Mouse (Mus musculus) liver, embryonic 14.5 days (tissue): ENCODE data around the gene Peak1. TPM values are rescaled to one million over a fixed set of nuclear protein-coding genes. Genes with fewer than 3 reads are reported as not detected.

Source experiments
- ATAC-seq: fragments of 200-750 bp; cut with Nextera tagmentation; 2 replicates; pipeline ENCODE4 v1.8.0; 2017; ENCODE audit warnings: moderate number of reproducible peaks, mild to moderate bottlenecking, moderate library complexity; ENCODE audit not compliant: insufficient read depth
- DNase-seq, 3 experiments: peaks; one replicate each; pipeline ENCODE4 v3.0.0-alpha.2; 2012 to 2013; ENCODE audit warnings: low read depth in 3 of 3, low spot score in 3 of 3
- H3K27ac ChIP-seq: fragments of 300-500 bp; sonication (generic); 2 replicates; pipeline ENCODE4 v1.5.1; 2014; ENCODE audit warnings: moderate library complexity, mild to moderate bottlenecking, control low read depth, inconsistent platforms
- H3K27me3 ChIP-seq: fragments of 300-500 bp; sonication (generic); 2 replicates; pipeline ENCODE4 v1.6.1; 2014; ENCODE audit warnings: mild to moderate bottlenecking, low read length, moderate library complexity; ENCODE audit not compliant: control insufficient read depth, insufficient read depth
- H3K36me3 ChIP-seq: fragments of 300-500 bp; sonication (generic); replicated peaks from 2 replicates; pipeline ENCODE4 v1.6.1; 2014; ENCODE audit warnings: low read depth; ENCODE audit not compliant: control insufficient read depth, insufficient read depth
- H3K4me1 ChIP-seq, 2 experiments: fragments of 200-500 bp in 1 of 2; fragments of 300-500 bp in 1 of 2; sonication (generic) in 1 of 2; replicated peaks; 2 replicates each; pipeline ENCODE4 v1.6.1; 2012 to 2014; ENCODE audit warnings: antibody characterized with exemption in 1 of 2, inconsistent platforms in 1 of 2, low read length in 1 of 2; ENCODE audit not compliant: control insufficient read depth in 2 of 2, insufficient read depth in 2 of 2
- H3K4me2 ChIP-seq: fragments of 300-500 bp; sonication (generic); 2 replicates; pipeline ENCODE4 v1.6.1; 2014; ENCODE audit warnings: low read depth, mild to moderate bottlenecking, control low read depth, moderate library complexity
- H3K4me3 ChIP-seq, 2 experiments: fragments of 200-500 bp in 1 of 2; fragments of 300-500 bp in 1 of 2; sonication (generic) in 1 of 2; 2 replicates each; pipeline ENCODE4 v1.5.1; 2012 to 2014; ENCODE audit warnings: low read depth in 2 of 2, low read length in 2 of 2, mild to moderate bottlenecking in 2 of 2, control low read depth in 1 of 2, inconsistent platforms in 1 of 2, moderate library complexity in 1 of 2; ENCODE audit not compliant: insufficient read depth in 1 of 2
- H3K9ac ChIP-seq: fragments of 300-500 bp; sonication (generic); replicated peaks from 2 replicates; pipeline ENCODE4 v1.6.1; 2014; ENCODE audit warnings: mild to moderate bottlenecking, control low read depth, moderate library complexity
- H3K9me3 ChIP-seq: fragments of 300-500 bp; sonication (generic); 2 replicates; pipeline ENCODE4 v1.6.1; 2016; ENCODE audit warnings: low read length, mixed read lengths; ENCODE audit not compliant: control insufficient read depth
- CTCF ChIP-seq: IDR thresholded peaks from 2 replicates; pipeline ENCODE4 v1.5.1; 2016; ENCODE audit warnings: antibody characterized with exemption, low read depth, control low read depth
- EP300 ChIP-seq: IDR thresholded peaks from 2 replicates; pipeline ENCODE4 v1.6.1; 2016; ENCODE audit warnings: antibody characterized with exemption, low read depth
- WGBS: fragments of 180-500 bp; shearing (Covaris S2); extraction: QIAGEN DNeasy Blood & Tissue Kit; methylation state at CpG from one replicate; pipeline ENCODE4 v1.1.7; 2014; ENCODE audit not compliant: insufficient replicate concordance; 5-methylcytosine and 5-hydroxymethylcytosine counted together
- polyA plus RNA-seq, 2 experiments: library from polyadenylated mRNA; depleted of rRNA in 1 of 2; stranded (reverse) in 1 of 2; unstranded in 1 of 2; fragments of >200 nt; fragmentation: Nextera tagmentation in 1 of 2; extraction: Ambion mirVana in 1 of 2; gene quantifications; 2 replicates each; pipeline versions ENCODE4 v1.2.1 to v1.2.3; 2012 to 2014

The Peak1 gene
- polyA plus RNA-seq, 2 experiments = 1.8 to 2.3 TPM

DNA sequence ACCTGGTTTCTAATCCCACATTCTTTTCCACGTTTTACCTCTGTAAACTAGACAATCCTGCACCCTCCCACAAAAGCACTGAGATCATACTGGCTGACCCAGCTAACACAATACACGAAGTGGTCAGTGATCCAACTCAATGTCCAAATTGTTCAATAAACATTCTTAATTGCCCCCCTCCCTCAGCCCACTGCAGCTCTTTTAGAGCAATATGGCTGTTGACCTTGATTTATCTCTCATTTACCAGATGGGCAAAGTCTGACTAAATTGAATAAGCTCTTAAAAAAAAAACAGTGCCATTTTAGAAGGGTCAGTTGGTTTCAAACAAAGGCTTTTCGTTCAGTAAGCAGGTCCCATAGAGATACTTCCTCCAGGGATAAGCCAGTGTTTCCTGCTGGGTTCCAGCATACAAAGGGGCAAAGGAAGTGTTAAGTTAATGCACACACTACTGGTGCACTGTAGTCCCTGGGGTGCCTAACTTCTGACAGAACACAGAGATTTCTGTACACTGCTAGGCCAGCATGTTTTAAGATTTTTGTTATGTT, 114.9 kb downstream of the Peak1 start:
- Histone ChIP-seq H3K4me1 (no peaks in the 10 kb centered on the region), H3K27ac (no peak overlapping the region), H3K27me3 (no peaks in the 10 kb centered on the region), H3K9me3 (no peaks in the 10 kb centered on the region), H3K4me2 (no peak overlapping the region), H3K36me3 (no peaks in the 10 kb centered on the region), H3K9ac (no peak overlapping the region), H3K4me3 (no peak overlapping the region)
- ATAC-seq (no peak), DNase-seq (no peak)
- no peak for TF ChIP-seq CTCF
- WGBS = 39% methylated on average over 3 of the region's 3 CpGs

GRCm38 (mm10) chr9:56290019-56290418, 127.8 kb downstream of the Peak1 start:
- Histone ChIP-seq H3K9me3 (no peaks in the 10 kb centered on the region), H3K4me1 (no peaks in the 10 kb centered on the region), H3K4me3 (no peak overlapping the region), H3K9ac (no peak overlapping the region), H3K27ac (no peak overlapping the region), H3K4me2 (no peak overlapping the region), H3K27me3 (no peaks in the 10 kb centered on the region), H3K36me3 (no peaks in the 10 kb centered on the region)
- DNase-seq (no peak), ATAC-seq (no peak)
- TF ChIP-seq EP300 (no peak), CTCF (no peak)
- WGBS = 74% methylated on average over 2 of the region's 2 CpGs

- no peaks in the 10 kb centered on the region for H3K36me3 ChIP-seq
- no peak overlapping the region for H3K9ac ChIP-seq
- no peaks in the 10 kb centered on the region for H3K27me3 ChIP-seq
- 73% methylated on average over 5 of the region's 5 CpGs for WGBS
- H3K9me3 ChIP-seq = no peaks in the 10 kb centered on the region
- TF ChIP-seq CTCF = no peak
- TF ChIP-seq EP300 = no peak
- H3K4me1 ChIP-seq = no peaks in the 10 kb centered on the region
- H3K27ac ChIP-seq = no peak overlapping the region
- ATAC-seq = no peak
- H3K4me3 ChIP-seq = no peak overlapping the region
- no peak for DNase-seq
- H3K4me2 ChIP-seq = no peak overlapping the region
Observed at GRCm38 (mm10) chr9:56282481-56282880, 135.4 kb downstream of the Peak1 start.

DNA sequence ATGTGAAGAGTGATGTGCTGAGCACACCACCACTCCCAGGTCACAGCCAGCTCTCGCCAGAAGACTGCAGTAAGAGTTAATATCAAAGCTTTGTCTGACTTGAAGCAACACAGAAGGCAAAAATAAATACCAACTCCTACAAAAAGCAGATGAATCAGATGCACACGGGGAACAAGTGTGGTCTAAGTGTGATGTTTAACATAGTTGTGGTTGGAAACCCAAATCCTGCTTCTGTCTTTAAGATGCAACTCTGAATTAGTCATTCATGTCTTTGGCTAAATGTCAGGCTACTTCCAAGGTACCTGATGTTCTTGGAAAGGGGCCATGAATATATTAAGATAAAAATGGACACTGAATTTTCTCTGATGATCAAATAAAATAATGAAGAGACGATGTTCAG, 144.3 kb downstream of the Peak1 start:
- ATAC-seq (no peak), DNase-seq (no peak)
- 56% methylated on average over 3 of the region's 3 CpGs for WGBS
- no peaks in the 10 kb centered on the region for H3K4me1 ChIP-seq
- H3K27me3 ChIP-seq = no peaks in the 10 kb centered on the region
- no peak overlapping the region for H3K4me3 ChIP-seq
- no peak overlapping the region for H3K27ac ChIP-seq
- H3K4me2 ChIP-seq = no peak overlapping the region
- TF ChIP-seq EP300 (no peak), CTCF (no peak)
- H3K9ac ChIP-seq = no peak overlapping the region
- no peaks in the 10 kb centered on the region for H3K36me3 ChIP-seq
- no peaks in the 10 kb centered on the region for H3K9me3 ChIP-seq

DNA sequence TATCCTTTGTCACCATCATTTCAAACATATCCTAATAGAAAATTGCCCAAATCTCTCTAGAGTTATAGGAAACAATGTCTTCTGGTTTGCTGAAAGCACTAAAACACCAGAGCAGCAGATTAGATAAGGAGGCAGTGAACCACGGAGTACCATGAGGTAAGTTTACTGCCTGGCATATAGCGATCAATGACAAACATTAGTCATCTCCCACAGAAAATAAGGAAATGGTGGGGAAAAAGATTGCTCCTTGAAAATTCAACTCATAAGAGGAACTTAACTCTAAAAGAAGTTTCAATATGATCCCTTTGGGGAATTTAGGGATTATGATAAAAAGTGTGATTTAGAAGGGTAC, 145.6 kb downstream of the Peak1 start:
- Histone ChIP-seq H3K27me3 (no peaks in the 10 kb centered on the region), H3K4me2 (no peak overlapping the region), H3K36me3 (no peaks in the 10 kb centered on the region), H3K27ac (no peak overlapping the region), H3K4me1 (no peaks in the 10 kb centered on the region), H3K9ac (no peak overlapping the region), H3K9me3 (no peaks in the 10 kb centered on the region), H3K4me3 (no peak overlapping the region)
- ATAC-seq (no peak), DNase-seq (no peak)
- whole genome bisulfite sequencing = 21% methylated on average over 2 of the region's 2 CpGs
- TF ChIP-seq CTCF (no peak), EP300 (no peak)
